Mouse (Mus musculus): ENCODE data around the gene Tmem274. TPM values are rescaled to one million over a fixed set of nuclear protein-coding genes. Genes with fewer than 3 reads are reported as not detected.

The Tmem274 gene
- total and polyA plus RNA-seq, 3 experiments, result not detected

DNA sequence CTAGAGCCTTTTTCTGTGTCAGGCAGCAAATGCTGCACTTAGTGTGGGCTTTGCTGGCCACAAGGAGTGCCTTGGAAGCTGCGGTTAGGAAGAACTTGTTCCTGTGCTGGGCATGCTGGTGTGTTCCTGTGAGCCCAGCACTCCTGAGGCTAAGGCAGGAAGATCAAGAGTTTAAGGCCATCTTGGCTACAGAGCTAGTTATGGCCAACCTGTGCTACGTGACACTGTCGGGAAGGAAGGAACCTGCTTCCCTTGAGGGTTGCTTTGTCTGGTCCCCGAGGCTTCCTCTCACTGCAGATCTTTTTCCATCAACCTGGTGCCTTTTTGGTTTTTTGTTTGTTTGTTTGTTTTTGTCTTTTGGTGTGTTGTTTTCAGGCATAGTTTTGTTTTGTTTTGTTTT is 48.0 kb downstream of the Tmem274 start:
- no peak for DNase-seq

DNA sequence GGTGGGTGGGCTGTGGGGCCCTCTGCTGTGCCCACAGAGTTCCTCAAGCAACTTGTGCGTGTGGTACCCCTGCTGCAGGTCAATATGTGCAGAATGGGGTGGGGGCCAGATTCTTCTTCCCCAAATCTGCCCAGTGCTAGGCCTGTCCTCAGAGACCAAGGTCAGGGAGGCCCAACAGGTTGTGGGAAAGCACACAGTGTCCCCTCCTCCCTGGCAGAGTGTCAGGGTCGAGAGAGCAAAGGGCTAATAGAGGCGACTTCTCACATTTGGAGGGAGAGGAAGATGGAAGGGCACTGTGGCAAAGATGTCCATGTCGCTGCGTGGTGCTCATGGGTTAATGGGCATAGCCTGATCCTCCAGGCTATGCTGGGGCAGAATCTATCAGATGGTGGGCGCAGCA is 48.6 kb downstream of the Tmem274 start:
- DNase-seq, result no peak

DNA sequence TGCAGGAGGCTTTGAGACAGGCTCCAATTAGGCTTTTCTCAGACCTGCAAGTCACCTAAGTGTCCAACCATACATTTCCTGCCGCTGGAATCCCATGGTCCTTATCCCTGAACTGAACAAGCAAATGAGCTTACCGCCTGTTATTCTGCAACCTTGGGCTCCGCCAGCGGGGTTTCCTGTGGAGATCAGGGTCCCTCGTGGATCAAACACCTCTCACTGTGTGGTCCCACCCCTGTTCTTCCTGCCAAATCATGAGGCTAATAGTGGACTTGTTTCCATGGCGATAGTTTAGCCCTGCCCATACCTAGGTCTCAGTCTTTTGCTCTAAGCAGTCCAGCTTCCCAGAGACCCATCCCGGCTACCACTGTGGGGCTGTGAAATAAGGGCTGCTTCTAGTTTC is 49.2 kb downstream of the Tmem274 start:
- no peak for DNase-seq

DNA sequence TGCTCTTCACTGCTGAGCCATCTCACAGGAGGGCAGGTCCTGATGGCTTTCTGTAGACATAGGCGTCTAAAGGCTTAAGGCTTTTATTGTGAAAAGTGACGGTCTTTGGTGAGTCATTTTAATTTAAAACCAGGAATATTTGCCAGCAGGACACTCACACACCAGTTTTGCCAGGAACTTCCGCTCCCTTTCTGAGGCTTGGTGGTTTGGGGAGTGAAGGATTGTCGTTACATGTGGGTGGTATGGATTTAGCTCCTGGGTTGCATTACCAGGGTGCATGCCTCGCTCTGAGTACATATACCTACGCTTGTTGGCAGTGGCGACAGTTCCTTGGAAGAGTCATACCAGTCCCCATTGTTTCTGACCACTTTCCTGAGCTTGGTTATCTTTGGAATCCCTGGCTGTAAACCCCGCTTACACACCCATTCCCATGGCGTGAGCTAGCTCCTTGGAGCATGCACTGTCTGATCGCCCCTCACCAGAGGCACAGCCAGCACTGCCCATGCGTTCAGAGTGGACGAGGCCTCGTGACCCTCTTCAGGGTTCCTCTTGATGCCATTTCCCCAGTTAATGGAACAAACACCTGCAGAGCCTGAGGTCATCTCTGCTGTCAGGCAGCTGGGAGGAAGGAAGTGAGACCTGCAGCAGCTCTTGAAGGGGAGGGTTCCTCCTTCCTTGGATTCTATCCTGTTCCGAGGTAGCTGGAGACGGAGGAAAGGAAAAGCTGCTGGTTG is 50.6 kb downstream of the Tmem274 start:
- no peak for DNase-seq

DNA sequence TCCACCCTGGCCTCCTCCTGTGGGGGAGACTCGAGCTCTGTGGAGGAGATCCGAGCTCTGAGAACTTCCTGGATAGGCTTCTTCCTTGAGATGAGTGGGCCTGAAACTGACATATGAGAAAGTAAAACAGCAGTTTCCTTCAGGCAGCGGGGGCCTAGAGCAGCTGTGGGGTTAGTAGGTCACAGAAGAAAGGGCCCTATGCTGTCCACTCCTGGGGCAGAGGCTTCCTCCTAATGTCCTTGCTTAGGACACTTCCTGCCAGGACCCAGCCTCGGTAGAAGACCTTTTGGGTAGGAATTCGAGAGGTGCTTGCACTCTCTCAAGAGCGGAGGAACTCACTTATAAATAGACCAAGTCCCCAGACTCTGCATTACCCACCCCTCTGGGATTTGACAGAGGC is 52.5 kb downstream of the Tmem274 start:
- no peak for DNase-seq

Other genes starting within 250 kb of the Tmem274 start
- 100 to 1,000 TPM; 118 to 165 TPM for gene Kif1b, start 169.7 kb upstream of the Tmem274 start, total RNA-seq (2021)
- gene Kif1b, start 169.7 kb upstream of the Tmem274 start, polyA plus RNA-seq (2012; rRNA removed), result 61.9 and 63.6 TPM in 2 replicates
- gene Ube4b, start 50.6 kb upstream of the Tmem274 start, total RNA-seq (2021), result 10 to 100 TPM; 70.9 to 85.0 TPM
- 84.7 and 105 TPM in 2 replicates for gene Ube4b, start 50.6 kb upstream of the Tmem274 start, polyA plus RNA-seq (2012; rRNA removed)
- gene Rbp7, start 22.4 kb upstream of the Tmem274 start, total RNA-seq (2021), result 10 to 100 TPM; 13.3 to 14.3 TPM
- 3.4 and 6.1 TPM in 2 replicates for gene Rbp7, start 22.4 kb upstream of the Tmem274 start, polyA plus RNA-seq (2012; rRNA removed)
- gene Nmnat1, start 7.8 kb downstream of the Tmem274 start, total RNA-seq (2021), result 10 to 100 TPM; 14.2 to 15.2 TPM
- gene Nmnat1, start 7.8 kb downstream of the Tmem274 start, polyA plus RNA-seq (2012; rRNA removed), result 9.1 and 10.4 TPM in 2 replicates
- 10 to 100 TPM; 22.3 to 27.7 TPM for gene Lzic, start 7.9 kb downstream of the Tmem274 start, total RNA-seq (2021)
- gene Lzic, start 7.9 kb downstream of the Tmem274 start, polyA plus RNA-seq (2012; rRNA removed), result 22.6 and 22.9 TPM in 2 replicates
- 10 to 100 TPM; 19.4 to 25.3 TPM for gene Ctnnbip1, start 40.9 kb downstream of the Tmem274 start, total RNA-seq (2021)
- 26.2 and 26.4 TPM in 2 replicates for gene Ctnnbip1, start 40.9 kb downstream of the Tmem274 start, polyA plus RNA-seq (2012; rRNA removed)
- 100 to 1,000 TPM in 1 of 2 experiments, 10 to 100 TPM in 1; 98.4 to 110 TPM for gene Clstn1, start 109.1 kb downstream of the Tmem274 start, total RNA-seq (2021)
- gene Clstn1, start 109.1 kb downstream of the Tmem274 start, polyA plus RNA-seq (2012; rRNA removed), result 44.5 and 48.8 TPM in 2 replicates
- gene Pik3cd, start 225.2 kb downstream of the Tmem274 start, total RNA-seq (2021), result 1 to 10 TPM; 6.1 to 6.2 TPM
- gene Pik3cd, start 225.2 kb downstream of the Tmem274 start, polyA plus RNA-seq (2012; rRNA removed), result 4.2 and 5.0 TPM in 2 replicates